Mouse (Mus musculus): ENCODE measurements around the gene Ccdc151. TPM values are rescaled to one million over a fixed set of nuclear protein-coding genes. Genes with fewer than 3 reads are reported as not detected.

The Ccdc151 gene
- polyA plus RNA-seq, 1 experiment from 2014 or later, result 3.5 TPM

DNA sequence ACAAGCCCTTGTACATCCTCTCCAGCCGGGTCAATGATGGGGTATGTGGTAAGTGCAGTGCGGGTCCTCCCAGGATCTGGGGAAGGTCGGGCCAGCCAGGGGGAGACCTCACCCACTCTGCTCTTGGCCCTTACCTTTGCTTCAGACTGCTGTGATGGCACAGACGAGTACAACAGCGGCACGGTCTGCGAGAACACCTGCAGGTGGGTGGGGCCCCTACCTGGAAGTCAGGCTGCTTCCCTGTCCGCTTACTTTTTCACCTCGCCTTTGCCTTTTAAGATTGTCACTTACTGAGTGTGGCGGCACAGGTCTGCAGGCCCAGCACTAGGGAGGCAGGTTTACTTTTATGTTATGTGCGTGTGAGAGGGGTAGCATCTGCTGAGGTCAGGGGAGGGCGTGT, 2.1 kb upstream of the Ccdc151 start:
- 93% methylated on average over 12 of the region's 12 CpGs for WGBS
- ATAC-seq (ENCODE audit: insufficient read depth, low FRiP score, low TSS enrichment), result no peak
- H3K36me3 ChIP-seq (ENCODE audit: control insufficient read depth, insufficient read depth, low read length), result peaks cover 17% of the 10 kb centered on the region
- DNase-seq (ENCODE audit: low spot score), result no peak
- H3K4me3 ChIP-seq (ENCODE audit: low read depth, low read length), result no peak overlapping the region
- H3K4me2 ChIP-seq (ENCODE audit: low read depth), result no peak overlapping the region
- H3K27me3 ChIP-seq (ENCODE audit: control insufficient read depth, insufficient read depth, low read length), result no peaks in the 10 kb centered on the region
- no peak overlapping the region for H3K27ac ChIP-seq (ENCODE audit: low read depth, low read length)
- no peaks in the 10 kb centered on the region for H3K9me3 ChIP-seq (ENCODE audit: control insufficient read depth, low read length)
- no peak overlapping the region for H3K9ac ChIP-seq (ENCODE audit: low read length)
- peaks cover 9% of the 10 kb centered on the region for H3K4me1 ChIP-seq (ENCODE audit: control insufficient read depth, insufficient read depth, low read length)

DNA sequence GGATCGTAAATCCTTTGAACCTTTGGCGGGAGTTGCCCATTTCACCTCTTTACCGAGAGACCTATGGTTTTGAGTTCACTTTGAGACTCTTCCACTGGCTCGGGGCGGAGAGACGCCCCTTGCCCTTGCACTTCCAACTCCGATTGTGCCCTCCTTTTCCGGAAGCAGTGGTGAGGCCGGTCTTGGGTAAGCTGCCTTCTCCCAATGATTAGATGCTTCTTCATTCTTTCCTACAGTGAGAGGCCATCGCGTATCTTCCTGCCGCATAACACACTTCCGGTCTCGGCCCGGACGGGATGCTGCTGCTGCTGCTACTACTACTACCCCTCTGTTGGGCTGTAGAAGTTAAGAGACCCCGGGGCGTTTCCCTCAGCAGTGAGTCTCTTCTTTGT, 725 bp upstream of the Ccdc151 start:
- ATAC-seq (ENCODE audit: insufficient read depth, low FRiP score, low TSS enrichment), result peak; percentile 18
- Histone ChIP-seq H3K27me3 (ENCODE audit: control insufficient read depth, insufficient read depth, low read length) (no peaks in the 10 kb centered on the region), H3K4me3 (ENCODE audit: low read depth, low read length) (peak overlapping the region; percentile 70), H3K4me1 (ENCODE audit: control insufficient read depth, insufficient read depth, low read length) (peaks cover 9% of the 10 kb centered on the region), H3K36me3 (ENCODE audit: control insufficient read depth, insufficient read depth, low read length) (peaks cover 6% of the 10 kb centered on the region), H3K4me2 (ENCODE audit: low read depth) (peak overlapping the region; percentile 92), H3K27ac (ENCODE audit: low read depth, low read length) (peak overlapping the region; percentile 11; the same call in 1 of the 2 replicates), H3K9ac (ENCODE audit: low read length) (peak overlapping the region; percentile 58), H3K9me3 (ENCODE audit: control insufficient read depth, low read length) (no peaks in the 10 kb centered on the region)
- DNase-seq (ENCODE audit: low spot score), result no peak
- 1% methylated on average over 18 of the region's 18 CpGs for WGBS

DNA sequence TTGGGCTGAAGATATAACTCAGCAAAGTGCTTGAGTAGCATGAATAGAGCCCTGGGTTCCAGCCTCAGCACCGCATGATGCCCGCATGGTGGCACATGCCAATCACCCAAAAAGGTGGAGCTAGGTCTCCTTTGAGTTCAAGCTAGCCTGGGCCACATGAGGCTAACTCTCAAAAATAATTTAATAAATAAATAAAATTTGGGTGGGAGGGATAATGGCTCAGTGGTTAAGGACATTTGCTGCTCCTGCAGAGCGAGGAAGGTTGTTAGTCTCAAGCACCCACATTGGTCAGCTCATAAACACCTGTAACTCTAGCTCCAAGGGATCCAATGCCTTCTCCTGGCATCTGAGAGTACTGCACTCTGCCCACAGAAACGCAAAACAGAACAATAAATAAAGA, 801 bp downstream of the Ccdc151 start:
- no peak overlapping the region for H3K4me2 ChIP-seq (ENCODE audit: low read depth)
- WGBS, result 89% methylated on average over 4 of the region's 4 CpGs
- H3K9me3 ChIP-seq (ENCODE audit: control insufficient read depth, low read length), result no peaks in the 10 kb centered on the region
- H3K9ac ChIP-seq (ENCODE audit: low read length), result no peak overlapping the region
- ATAC-seq (ENCODE audit: insufficient read depth, low FRiP score, low TSS enrichment) (no peak), DNase-seq (ENCODE audit: low spot score) (no peak)
- no peaks in the 10 kb centered on the region for H3K27me3 ChIP-seq (ENCODE audit: control insufficient read depth, insufficient read depth, low read length)
- no peak overlapping the region for H3K27ac ChIP-seq (ENCODE audit: low read depth, low read length)
- peaks cover 9% of the 10 kb centered on the region for H3K4me1 ChIP-seq (ENCODE audit: control insufficient read depth, insufficient read depth, low read length)
- no peak overlapping the region for H3K4me3 ChIP-seq (ENCODE audit: low read depth, low read length)
- H3K36me3 ChIP-seq (ENCODE audit: control insufficient read depth, insufficient read depth, low read length), result peaks cover 3% of the 10 kb centered on the region; the same call in 1 of the 2 replicates

DNA sequence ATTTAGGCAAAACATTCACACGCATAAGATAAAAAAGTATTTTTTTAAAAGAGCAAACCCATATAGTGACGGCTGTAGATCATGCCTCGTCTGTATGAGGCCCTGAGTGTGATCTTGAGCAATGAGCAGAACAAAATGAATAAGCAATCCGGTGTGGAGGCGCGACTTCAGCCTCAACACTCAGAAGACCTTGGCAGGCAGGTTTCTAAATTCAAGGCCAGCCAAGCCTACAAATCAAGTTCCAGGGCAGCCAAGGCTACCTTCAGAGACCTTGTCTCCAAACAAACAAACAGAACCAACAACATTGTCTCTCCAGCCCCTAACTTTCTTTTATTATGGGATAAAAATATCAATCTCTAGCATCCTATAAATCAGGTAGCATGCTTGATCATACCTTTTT, 2.1 kb downstream of the Ccdc151 start:
- 92% methylated on average over 6 of the region's 6 CpGs for WGBS
- Histone ChIP-seq H3K9ac (ENCODE audit: low read length) (no peak overlapping the region), H3K27ac (ENCODE audit: low read depth, low read length) (no peak overlapping the region)

DNA sequence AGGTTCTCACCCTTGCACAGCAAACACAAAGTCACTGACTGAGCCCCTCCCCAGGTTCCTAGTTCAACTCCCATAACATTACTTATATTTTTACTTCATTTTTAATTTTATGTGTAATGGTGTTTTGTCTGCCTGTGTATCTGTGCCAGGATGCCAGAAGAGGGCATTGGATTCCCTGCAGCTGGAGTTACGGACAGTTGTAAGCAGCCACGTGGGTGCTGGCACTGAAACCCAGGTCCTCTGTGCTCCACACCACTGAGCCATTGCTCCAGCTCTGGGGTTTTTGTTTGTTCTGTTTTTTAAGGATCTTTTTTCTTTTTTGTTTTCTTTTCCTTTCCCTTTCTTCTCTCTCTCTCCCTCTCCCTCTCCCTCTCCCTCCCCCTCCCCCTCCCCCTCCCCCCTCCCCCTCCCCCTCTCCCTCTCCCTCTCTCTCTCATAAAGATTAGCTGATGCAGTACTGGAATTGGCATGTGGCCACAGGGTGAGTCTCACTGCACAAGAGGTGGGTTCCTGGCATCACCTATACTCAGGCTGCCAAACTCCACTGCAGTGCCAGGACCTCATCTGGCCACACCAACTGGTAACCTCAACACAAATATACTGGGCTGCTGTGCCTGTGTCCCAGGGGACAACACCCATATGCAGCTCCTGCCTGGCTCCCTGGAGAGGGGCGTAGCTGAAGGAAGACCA, 6.1 kb downstream of the Ccdc151 start:
- Histone ChIP-seq H3K4me2 (ENCODE audit: low read depth) (no peak overlapping the region), H3K4me3 (ENCODE audit: low read depth, low read length) (no peak overlapping the region), H3K9me3 (ENCODE audit: control insufficient read depth, low read length) (no peaks in the 10 kb centered on the region), H3K27me3 (ENCODE audit: control insufficient read depth, insufficient read depth, low read length) (peaks cover 7% of the 10 kb centered on the region), H3K36me3 (ENCODE audit: control insufficient read depth, insufficient read depth, low read length) (no peaks in the 10 kb centered on the region), H3K27ac (ENCODE audit: low read depth, low read length) (no peak overlapping the region), H3K9ac (ENCODE audit: low read length) (no peak overlapping the region), H3K4me1 (ENCODE audit: control insufficient read depth, insufficient read depth, low read length) (no peaks in the 10 kb centered on the region)
- ATAC-seq (ENCODE audit: insufficient read depth, low FRiP score, low TSS enrichment) (no peak), DNase-seq (ENCODE audit: low spot score) (no peak)
- 83% methylated on average over 3 of the region's 3 CpGs for WGBS

More for the DNA sequence above, 2.1 kb downstream of the Ccdc151 start:
- no peak for ATAC-seq (ENCODE audit: insufficient read depth, low FRiP score, low TSS enrichment)
- DNase-seq (ENCODE audit: low spot score), result no peak
- Histone ChIP-seq H3K4me3 (ENCODE audit: low read depth, low read length) (no peak overlapping the region), H3K4me1 (ENCODE audit: control insufficient read depth, insufficient read depth, low read length) (peaks cover 9% of the 10 kb centered on the region), H3K9me3 (ENCODE audit: control insufficient read depth, low read length) (no peaks in the 10 kb centered on the region), H3K27me3 (ENCODE audit: control insufficient read depth, insufficient read depth, low read length) (no peaks in the 10 kb centered on the region), H3K36me3 (ENCODE audit: control insufficient read depth, insufficient read depth, low read length) (peaks cover 3% of the 10 kb centered on the region; the same call in 1 of the 2 replicates), H3K4me2 (ENCODE audit: low read depth) (no peak overlapping the region)

DNA sequence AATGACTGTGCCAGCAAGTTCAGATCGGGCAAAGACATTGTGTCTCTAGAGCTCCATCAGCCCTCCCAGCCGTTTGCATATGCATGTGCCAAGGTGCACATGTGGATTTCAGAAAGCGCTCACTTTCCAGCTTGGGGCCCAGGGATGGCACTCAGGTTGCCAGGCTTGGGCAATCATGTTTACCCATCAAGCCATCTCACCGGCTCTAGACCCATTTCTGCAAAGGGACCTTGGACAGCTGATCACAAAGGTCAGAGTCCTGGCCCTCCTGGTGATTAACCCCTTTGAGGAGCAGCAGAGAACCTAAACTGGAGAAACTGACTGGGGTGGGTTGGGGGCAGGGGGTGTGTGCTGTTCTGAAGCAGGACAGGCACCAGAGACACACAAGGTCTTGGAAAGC, 10.2 kb downstream of the Ccdc151 start:
- 85% methylated on average over 4 of the region's 4 CpGs for WGBS
- Histone ChIP-seq H3K9me3 (ENCODE audit: control insufficient read depth, low read length) (no peaks in the 10 kb centered on the region), H3K36me3 (ENCODE audit: control insufficient read depth, insufficient read depth, low read length) (no peaks in the 10 kb centered on the region), H3K27ac (ENCODE audit: low read depth, low read length) (no peak overlapping the region), H3K27me3 (ENCODE audit: control insufficient read depth, insufficient read depth, low read length) (peaks cover 48% of the 10 kb centered on the region), H3K9ac (ENCODE audit: low read length) (no peak overlapping the region), H3K4me1 (ENCODE audit: control insufficient read depth, insufficient read depth, low read length) (peaks cover 16% of the 10 kb centered on the region), H3K4me3 (ENCODE audit: low read depth, low read length) (no peak overlapping the region), H3K4me2 (ENCODE audit: low read depth) (no peak overlapping the region)
- no peak for DNase-seq (ENCODE audit: low spot score)
- ATAC-seq (ENCODE audit: insufficient read depth, low FRiP score, low TSS enrichment), result no peak

DNA sequence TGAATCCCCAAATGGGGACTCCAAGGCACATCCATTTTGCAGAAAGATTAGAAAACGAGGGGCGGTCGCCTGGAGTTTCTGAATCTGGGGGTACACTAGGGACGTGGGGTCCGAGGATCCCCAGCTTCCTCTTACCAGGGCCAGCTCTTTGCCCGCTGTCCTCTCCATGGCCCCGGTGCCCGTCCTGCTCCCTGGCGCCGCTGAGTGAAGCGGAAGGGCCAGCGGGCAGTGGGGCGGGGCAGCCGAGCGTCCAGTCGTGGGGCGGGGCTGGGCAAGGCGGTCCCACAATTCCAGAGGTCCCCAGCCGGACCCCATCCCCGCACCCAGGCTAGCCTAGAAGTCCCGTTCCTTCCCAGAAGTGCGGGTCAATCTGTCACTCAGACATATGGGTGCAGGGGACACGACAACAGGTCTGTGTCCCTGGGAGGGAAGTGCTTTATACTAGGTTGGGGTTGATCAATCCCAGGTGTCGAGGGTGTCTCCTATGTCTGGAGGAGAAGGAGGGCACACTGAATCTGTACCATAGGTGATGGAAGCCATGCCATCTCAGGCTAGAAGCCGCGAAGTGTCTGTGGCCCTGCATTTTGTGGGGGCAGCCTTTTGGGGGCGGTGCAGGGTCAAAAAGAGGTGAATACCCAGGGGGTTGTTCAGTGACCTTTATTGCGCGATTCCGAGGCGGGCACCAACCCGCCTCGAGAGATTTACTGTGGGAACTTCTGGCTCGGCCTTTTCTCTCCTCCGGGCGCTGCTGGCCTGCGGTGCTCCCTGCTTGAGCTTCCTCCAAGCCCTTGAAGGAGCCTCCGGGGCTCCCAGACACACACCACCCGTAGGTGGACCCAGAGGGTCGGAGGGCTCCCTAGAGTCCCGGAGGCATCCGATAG, 13.0 kb downstream of the Ccdc151 start, which contains the start of gene Rgl3:
TSS of gene Rgl3 (minus strand) at position 217 of the 881 bp plus-strand sequence.
- DNase-seq (ENCODE audit: low spot score), result peak; percentile 38
- peak within 1 kb of the TSS; percentile 77 for H3K4me2 ChIP-seq (ENCODE audit: low read depth)
- peak within 1 kb of the TSS; percentile 50 for H3K9ac ChIP-seq (ENCODE audit: low read length)
- H3K27me3 ChIP-seq (ENCODE audit: control insufficient read depth, insufficient read depth, low read length), result peaks cover 57% of the 10 kb centered on the region
- ATAC-seq (ENCODE audit: insufficient read depth, low FRiP score, low TSS enrichment), result 0 out of 2 replicates have a peak, but pooled peaks have one; percentile 36
- H3K4me1 ChIP-seq (ENCODE audit: control insufficient read depth, insufficient read depth, low read length), result peaks cover 16% of the 10 kb centered on the region
- peak within 1 kb of the TSS; percentile 42 for H3K4me3 ChIP-seq (ENCODE audit: low read depth, low read length)
- H3K27ac ChIP-seq (ENCODE audit: low read depth, low read length), result no peak within 1 kb of the TSS
- H3K36me3 ChIP-seq (ENCODE audit: control insufficient read depth, insufficient read depth, low read length), result no peaks in the 10 kb centered on the region
- H3K9me3 ChIP-seq (ENCODE audit: control insufficient read depth, low read length), result no peaks in the 10 kb centered on the region
- under 1% methylated on average over 42 of the region's 42 CpGs for WGBS

DNA sequence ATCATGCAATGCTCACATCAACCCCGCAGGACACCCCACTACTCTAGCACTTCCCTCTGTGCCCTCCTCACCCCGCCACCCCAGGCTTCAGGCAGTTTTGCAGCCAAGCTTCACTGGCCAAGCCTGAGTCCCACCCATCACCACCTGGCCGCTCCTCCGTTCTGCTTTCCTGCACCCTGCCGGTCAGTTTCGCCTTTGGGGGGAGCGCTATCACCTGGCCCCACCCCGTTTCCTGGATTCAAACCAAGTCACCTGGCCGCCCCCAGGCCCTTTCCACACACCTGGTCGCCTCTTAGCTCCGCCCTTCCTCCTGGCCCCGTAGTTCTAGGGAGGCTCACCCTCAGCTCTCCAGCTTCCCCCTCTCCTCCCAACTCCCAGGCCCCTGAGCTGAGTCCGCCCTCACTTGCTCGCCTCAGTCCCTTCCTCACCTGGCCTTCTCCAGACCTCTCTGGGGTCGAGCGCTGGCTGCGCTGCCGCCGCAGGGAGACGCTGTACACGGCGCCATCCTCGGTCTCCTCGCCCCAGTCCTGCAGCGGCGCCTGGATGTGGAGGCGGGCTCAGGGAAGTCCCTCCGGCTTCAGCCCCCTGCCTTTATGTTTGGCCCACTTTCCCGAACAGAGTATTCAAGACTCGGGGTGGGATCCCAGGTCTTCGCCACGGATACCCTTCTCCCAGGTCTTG, 13.9 kb downstream of the Ccdc151 start:
- DNase-seq (ENCODE audit: low spot score), result peak; percentile 53
- peak overlapping the region; percentile 77 for H3K4me2 ChIP-seq (ENCODE audit: low read depth)
- H3K9me3 ChIP-seq (ENCODE audit: control insufficient read depth, low read length), result no peaks in the 10 kb centered on the region
- H3K4me1 ChIP-seq (ENCODE audit: control insufficient read depth, insufficient read depth, low read length), result peaks cover 16% of the 10 kb centered on the region
- no peak for ATAC-seq (ENCODE audit: insufficient read depth, low FRiP score, low TSS enrichment)
- peak overlapping the region; percentile 42 for H3K4me3 ChIP-seq (ENCODE audit: low read depth, low read length)
- H3K27ac ChIP-seq (ENCODE audit: low read depth, low read length), result no peak overlapping the region
- no peaks in the 10 kb centered on the region for H3K36me3 ChIP-seq (ENCODE audit: control insufficient read depth, insufficient read depth, low read length)
- WGBS, result 1% methylated on average over 32 of the region's 32 CpGs
- peak overlapping the region; percentile 15; the same call in 1 of the 2 replicates for H3K9ac ChIP-seq (ENCODE audit: low read length)
- peaks cover 57% of the 10 kb centered on the region for H3K27me3 ChIP-seq (ENCODE audit: control insufficient read depth, insufficient read depth, low read length)
